Mouse (Mus musculus): ENCODE data around the gene Pgbd5.

Gene Pgbd5

GRCm38 (mm10) chr8:124386225-124386899, 53.1 kb downstream of the Pgbd5 start:
- DNase-seq, result no peak

- no peak for DNase-seq
Observed at GRCm38 (mm10) chr8:124384336-124384735, 55.1 kb downstream of the Pgbd5 start.

GRCm38 (mm10) chr8:124382235-124382634, 57.2 kb downstream of the Pgbd5 start:
- no peak for DNase-seq

GRCm38 (mm10) chr8:124379289-124379688, 60.2 kb downstream of the Pgbd5 start:
- DNase-seq, result no peak

GRCm38 (mm10) chr8:124376406-124376805, 63.1 kb downstream of the Pgbd5 start:
- DNase-seq, result no peak

GRCm38 (mm10) chr8:124375727-124376126, 63.7 kb downstream of the Pgbd5 start:
- DNase-seq, result no peak

- no peak for DNase-seq
Observed at GRCm38 (mm10) chr8:124375168-124375567, 64.3 kb downstream of the Pgbd5 start.

- DNase-seq, result no peak
Observed at GRCm38 (mm10) chr8:124373753-124374152, 65.7 kb downstream of the Pgbd5 start.

- no peak for DNase-seq
Observed at GRCm38 (mm10) chr8:124371410-124372123, 67.9 kb downstream of the Pgbd5 start.

- DNase-seq, result no peak
Observed at GRCm38 (mm10) chr8:124370422-124371183, 68.9 kb downstream of the Pgbd5 start.

- peak; percentile 77 for DNase-seq
Observed at GRCm38 (mm10) chr8:124368213-124368612, 71.2 kb downstream of the Pgbd5 start.

- DNase-seq, result no peak
Observed at GRCm38 (mm10) chr8:124363337-124363736, 76.1 kb downstream of the Pgbd5 start.

GRCm38 (mm10) chr8:124362589-124362988, 76.9 kb downstream of the Pgbd5 start:
- no peak for DNase-seq

GRCm38 (mm10) chr8:124361773-124362427, 77.6 kb downstream of the Pgbd5 start:
- no peak for DNase-seq

GRCm38 (mm10) chr8:124360911-124361310, 78.5 kb downstream of the Pgbd5 start:
- DNase-seq, result no peak

GRCm38 (mm10) chr8:124351636-124352035, 87.8 kb downstream of the Pgbd5 start:
- no peak for DNase-seq

GRCm38 (mm10) chr8:124349663-124350062, 89.8 kb downstream of the Pgbd5 start:
- peak; percentile 84 for DNase-seq

GRCm38 (mm10) chr8:124348087-124348486, 91.4 kb downstream of the Pgbd5 start:
- no peak for DNase-seq

GRCm38 (mm10) chr8:124346852-124347523, 92.5 kb downstream of the Pgbd5 start:
- peak; percentile 64 for DNase-seq

- DNase-seq, result no peak
Observed at GRCm38 (mm10) chr8:124345098-124345497, 94.4 kb downstream of the Pgbd5 start.

GRCm38 (mm10) chr8:124343991-124344390, 95.5 kb downstream of the Pgbd5 start:
- DNase-seq, result peak; percentile 62

GRCm38 (mm10) chr8:124343151-124343550, 96.3 kb downstream of the Pgbd5 start:
- DNase-seq, result no peak

All from kidney, postnatal 14 days (tissue).